Mouse (Mus musculus) bone marrow macrophage, adult 2 months (primary cell): ENCODE measurements around the gene Ggct.

Source experiments
- CTCF ChIP-seq: IDR thresholded peaks from 2 replicates; pipeline ENCODE4 v1.5.1; 2012; ENCODE audit warnings: low read depth, mild to moderate bottlenecking, low read length, moderate library complexity
- POLR2A ChIP-seq: IDR thresholded peaks from 2 replicates; pipeline ENCODE4 v1.6.1; 2012; ENCODE audit warnings: mild to moderate bottlenecking, low read depth, low read length, borderline replicate concordance

GRCm38 (mm10) chr6:55021806-55022205 lies 29.1 kb upstream of the Ggct start:
- TF ChIP-seq CTCF, result no peak
- TF ChIP-seq POLR2A, result no peak
